Mouse (Mus musculus) retina, postnatal 1 day (tissue): ENCODE results near the gene Vav1.
A peak's percentile ranks its signal among the peaks of the same experiment; 100 is the strongest.
"Not testable (repeated sequence)": the region's sequence is repeated elsewhere in the genome, so short reads cannot be mapped to it uniquely, and the experiment has no call there.

Source experiments
- DNase-seq: peaks from one replicate; pipeline ENCODE4 v3.0.0-alpha.2; 2012

Vav1 gene

DNA sequence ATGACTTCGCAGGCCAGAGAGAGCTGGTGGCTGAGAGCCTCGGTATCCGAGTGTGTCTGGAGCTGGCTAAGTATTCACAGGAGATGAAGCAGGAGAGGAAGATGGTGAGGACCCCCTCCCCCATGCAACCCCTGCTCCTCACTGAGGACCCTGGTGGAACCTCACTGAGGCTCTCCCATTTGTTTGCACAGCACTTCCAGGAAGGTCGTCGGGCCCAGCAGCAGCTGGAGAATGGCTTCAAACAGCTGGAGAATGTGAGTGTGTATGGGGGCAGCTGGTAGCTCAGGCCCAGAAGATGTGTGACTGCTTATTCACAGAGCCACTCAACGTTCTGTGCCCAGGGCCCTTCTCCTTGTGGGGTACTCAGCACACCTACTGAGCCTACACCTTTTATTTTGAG is 25.6 kb upstream of the Vav1 start:
- no peak for DNase-seq

DNA sequence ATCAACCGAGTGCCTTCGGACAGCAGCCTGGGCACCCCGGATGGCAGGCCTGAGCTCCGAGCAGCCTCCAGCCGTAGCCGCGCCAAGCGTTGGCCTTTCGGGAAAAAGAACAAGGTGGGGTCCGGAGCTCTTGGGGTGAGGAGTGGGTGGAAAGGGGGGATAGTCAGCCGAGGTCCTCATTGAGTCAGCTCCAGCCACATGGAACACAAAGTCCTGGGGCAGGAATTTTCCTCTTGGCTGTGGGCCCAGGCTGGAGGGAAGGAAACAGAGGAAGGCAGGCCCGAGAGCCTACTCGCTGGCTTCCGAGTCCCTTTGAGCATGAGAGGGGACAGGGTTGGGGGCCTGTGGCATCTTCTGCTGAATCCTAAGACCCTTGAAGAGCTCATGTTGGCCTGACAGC is 23.5 kb upstream of the Vav1 start:
- no peak for DNase-seq

DNA sequence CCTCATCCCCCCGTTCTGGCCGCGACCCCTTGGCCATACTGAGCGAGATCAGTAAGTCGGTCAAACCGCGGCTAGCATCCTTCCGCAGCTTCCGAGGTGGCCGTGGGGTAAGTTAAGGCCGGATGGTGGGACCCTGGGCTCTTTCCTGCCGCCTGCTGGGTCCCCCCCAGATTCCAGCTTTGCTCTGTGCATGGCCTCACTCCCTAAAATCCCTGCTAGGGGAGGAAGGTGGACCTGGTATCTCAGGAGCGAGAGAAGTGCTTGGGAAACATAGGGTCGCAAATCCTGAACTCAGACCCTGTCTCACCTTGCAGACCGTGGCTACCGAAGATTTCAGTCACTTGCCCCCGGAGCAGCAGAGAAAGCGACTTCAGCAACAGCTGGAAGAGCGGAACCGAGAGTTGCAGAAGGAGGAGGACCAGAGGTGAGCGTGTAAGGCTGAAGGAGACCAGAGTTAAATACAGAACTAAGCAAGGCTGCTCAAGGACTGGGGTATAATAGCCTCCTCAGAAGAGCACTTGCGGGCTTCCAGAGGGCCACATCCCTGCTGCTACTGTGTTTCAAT is 21.9 kb upstream of the Vav1 start:
- DNase-seq = no peak

DNA sequence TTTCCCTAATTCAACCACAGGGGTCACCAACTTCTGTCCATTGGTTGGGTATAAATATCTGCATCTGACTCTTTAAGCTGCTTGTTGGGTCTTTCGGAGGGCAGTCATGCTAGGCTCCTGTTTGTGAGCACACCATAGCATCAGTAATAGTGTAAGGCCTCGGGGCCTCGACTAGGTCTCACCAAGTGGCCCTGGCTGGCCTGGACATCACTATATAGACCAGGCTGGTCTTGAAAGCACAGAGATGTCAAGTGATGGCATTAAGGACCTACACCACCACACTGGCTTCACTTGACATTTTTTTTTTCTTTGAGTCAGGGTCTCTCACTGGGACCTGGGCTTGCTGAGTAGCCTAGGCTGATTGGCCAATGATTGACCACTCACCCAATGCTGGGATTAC is 20.7 kb upstream of the Vav1 start:
- DNase-seq = no peak

DNA sequence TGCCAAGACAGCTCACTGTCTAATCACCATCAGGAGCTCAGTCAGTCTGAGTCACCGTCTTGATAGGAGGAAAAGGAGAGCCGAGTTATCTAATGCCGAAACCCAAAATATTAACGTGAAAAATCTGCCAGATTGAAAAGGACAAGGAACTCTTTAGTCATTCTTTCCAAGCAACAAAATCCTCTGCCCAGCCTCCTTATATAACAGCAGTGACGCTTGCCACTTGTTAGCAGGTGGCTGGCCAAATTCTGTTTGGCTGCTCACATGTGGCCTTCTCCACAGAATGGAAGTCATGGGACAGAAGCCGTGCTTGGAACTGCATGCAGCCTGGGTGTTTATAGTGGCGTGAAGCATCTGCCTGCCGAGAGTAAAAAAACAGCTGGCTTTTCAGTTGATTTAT is 19.2 kb upstream of the Vav1 start:
- DNase-seq = no peak

DNA sequence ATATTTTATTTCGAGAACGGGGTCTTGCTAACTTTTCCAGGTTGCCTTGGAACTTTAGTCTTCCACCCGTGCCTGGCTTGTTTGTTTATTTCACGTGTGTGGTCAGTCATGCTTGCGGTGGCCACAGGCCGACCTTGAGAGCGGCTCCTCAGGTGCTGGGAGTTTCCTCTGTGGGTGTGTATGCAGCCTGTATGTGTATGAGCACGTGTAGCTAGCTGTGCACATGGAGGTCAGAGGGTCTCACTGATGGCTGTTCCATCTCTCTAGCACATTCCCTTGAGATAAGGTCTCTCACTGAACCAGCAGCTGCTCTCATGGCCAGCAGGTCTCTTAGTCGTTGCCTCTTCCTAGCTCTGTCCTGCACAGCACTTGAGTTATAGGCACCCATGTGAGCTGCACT is 18.5 kb upstream of the Vav1 start:
- DNase-seq = no peak

DNA sequence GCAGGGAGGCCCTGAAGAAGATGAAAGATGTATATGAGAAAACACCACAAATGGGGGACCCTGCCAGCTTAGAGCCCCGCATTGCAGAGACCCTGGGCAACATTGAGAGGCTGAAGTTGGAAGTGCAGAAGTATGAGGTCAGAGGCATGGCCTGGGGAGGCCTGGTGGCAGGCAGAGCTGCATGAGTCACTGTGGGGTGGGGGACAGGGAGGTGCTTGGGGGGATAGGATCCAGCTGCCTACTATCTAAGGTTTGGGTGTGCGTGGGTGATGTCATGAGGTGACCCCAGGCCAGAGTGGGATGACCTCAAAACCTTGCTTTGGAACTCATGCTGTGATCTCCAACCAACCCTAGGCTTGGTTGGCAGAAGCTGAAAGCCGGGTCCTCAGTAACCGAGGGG is 17.6 kb upstream of the Vav1 start:
- no peak for DNase-seq

DNA sequence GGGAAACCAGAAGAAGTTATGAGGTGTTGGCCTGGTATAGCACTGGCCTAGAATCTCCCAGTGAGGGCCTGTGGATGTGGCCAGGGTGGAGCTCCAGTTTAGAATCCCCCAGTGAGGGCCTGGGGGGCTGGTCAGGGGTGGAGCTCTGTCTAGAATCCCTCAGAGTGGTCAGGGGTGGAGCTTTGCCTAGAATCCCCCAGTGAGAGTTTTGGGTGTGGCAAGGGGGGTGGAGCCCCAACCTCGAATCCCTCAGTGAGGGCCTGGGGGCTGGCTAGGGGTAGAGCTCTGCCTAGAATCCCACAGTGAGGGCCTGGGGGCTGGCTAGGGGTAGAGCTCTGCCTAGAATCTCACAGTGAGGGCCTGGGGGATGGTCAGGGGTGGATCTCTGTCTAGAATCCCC is 17.1 kb upstream of the Vav1 start:
- no peak for DNase-seq

DNA sequence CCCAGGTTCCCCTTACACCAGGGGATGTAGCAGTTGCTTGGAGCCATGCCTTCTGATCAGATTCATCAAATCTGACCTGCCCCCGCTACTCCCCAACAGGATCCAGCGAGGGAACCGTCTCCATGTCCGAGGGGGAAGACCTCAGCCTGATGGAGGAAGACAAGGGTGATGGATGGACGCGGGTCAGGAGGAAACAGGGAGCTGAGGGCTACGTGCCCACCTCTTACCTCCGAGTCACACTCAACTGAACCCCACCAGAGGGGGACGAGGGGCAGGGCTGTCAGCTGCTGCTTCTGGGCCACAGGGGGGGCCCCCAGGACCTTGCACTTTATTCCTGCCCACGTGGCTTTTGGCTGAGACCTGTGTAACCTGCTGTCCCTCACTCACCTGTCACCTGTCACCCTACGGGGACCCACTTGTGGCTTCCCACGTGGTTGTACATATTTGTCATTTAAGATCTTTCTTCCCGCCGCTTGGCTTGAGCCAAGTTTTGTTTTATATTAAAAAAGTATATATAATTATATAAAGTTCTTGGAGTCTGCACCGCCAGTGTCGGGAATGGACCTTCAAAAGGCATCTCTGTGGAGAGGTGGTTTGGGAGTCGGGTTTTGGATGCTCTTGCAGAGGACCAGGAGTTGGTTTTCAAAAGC is 15.9 kb upstream of the Vav1 start:
- no peak for DNase-seq

DNA sequence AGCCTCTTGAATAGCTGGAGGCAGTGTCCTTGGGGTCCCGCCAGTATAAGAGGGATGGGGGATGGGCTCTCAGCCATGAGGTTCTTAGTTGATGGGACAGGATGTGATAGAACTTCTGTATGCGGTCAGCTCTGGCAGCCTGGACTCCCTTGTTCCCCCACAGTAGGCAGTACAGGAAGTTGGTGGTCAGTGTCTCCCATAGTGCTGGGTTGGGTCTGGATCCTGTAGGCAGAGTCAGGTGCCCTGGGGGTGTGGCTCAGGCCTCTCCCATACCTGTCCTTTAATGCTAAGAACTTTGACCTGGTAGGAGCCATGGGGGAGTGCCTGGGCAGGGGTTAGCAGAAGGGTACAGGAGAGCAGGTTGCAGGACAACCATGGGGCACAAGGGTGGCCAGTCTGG is 14.7 kb upstream of the Vav1 start:
- no peak for DNase-seq

DNA sequence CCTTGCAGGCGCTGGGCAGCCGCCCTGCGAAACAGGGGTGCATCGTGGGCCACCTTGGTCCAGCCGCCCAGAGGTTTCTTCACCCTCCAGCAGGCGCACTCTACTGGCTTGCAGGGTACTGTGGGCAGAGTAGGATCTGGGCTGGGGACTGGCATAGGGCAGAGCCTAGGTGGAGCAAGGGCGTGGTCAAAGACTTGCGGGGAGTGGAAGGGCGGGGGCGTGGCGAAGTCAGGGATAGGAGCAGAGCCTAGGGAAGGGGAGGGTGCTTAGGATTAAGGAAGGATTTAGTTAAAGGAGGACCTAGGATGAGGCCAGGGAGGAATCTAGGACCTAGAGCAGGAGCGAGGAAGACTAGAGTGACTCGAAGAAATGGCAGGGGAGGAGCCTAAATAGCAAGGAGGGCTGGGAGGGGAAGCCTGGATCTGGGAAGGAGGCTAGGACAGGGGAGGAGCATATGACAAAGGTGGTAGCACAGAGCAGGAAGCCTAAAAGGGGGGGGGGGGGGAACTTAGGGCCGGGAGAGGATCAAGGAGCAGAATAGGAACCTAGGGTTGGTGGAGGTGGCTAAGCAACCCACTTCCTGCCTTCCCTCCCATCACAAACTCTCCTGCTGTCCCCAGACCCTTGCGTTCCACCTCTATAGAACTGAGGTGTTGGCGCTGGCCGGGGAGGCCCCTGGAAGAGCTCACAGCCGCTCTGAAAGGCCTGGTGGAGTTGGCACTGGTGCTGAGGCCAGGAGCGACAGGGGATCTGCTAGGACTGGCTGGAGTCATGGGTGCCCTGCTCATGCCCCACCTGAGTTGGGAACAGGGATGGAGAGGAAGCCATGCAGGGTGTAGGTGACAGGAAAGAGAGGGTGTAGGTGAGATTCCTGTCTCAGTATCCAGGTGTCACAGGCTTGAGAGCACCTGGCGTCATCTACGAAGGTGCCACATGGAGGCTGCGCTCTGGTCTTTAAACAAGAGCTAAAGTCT is 13.6 kb upstream of the Vav1 start:
- DNase-seq = peak; percentile 47

DNA sequence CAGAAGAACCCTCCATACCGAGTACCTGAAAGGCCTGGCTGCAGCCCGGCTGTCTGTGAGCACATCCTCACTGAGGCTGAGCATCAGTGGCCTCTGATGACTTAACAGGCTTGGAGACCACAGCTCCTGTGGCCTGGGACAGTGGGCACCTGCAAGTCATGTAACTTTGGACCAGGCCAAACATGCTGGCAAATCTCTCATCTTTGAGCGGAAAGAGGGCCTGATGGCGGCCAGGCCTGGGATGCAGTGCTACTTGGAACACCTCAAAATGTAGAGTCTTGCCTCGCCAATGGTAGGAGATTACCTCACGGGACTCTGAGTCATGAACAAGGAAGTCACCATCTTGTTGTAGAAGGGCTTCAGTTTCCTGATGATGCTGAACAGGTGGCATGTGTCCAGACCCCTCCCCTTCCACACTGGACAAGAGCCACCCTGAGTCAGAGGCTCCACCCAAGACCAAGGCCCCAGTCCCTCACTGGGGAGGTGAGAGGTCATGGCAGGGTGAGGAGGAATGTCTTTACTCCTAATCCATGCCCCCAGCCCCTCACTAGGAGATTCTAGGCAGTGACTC is 11.3 kb upstream of the Vav1 start:
- DNase-seq = no peak

DNA sequence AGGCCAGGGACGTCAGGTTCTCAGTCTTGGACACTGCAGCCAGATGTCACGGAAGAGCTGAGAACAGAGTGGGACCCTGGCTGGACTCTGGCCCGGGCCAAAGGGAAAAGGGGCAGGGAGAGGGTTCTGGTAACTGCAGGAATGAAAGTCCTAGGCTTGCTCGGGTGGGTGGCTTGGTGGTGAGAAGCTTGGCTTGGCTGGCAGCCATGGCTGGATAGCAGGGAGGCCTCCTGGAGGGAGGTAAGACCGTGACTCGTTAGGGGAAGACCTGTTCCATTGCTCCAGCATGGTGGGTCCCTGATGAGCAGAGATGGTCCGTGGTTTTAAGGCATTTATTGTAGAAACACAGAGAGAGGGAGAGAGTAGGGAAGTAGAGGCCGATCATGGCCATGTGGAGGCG is 7.6 kb upstream of the Vav1 start:
- DNase-seq = no peak

DNA sequence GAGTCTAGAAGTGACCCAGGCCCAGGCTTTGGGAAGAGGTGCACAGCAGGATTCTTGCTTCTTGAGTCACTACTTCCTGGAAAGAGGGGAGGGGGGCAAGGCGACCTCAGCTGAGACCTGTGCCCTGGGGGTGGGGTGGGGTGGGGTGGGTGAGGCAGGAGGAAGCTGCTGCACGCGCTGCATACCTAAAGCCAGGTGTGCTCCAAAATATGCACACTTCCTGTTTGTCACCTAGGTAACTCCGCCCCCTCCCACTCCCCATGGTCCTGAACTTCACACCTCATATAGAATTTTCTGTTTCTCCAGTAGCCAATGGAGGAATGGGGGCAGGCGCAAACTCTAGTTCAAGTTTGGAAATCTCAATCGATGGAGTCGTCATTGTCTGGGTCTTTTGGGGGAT is 5.1 kb upstream of the Vav1 start:
- DNase-seq = no peak

DNA sequence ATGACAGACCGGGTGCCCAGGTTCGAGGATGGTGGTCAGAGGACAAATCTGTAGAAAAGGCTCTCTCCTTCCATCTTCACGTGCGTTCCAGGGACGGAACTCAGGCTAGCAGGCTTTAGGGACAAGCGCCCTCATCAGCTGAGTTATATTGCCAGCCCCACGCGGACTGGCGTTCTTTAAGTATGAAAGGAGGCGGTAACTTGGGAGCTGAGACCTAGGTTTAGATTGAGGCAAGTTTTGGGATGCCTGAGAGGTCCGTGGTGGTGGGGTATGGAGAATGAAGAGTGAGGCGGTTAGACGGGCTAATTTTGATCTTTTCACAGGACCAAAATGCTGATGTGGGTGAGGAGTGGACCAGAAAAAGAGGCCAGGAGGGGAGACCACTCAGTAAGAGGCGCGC is 4.2 kb upstream of the Vav1 start:
- peak; percentile 6 for DNase-seq

DNA sequence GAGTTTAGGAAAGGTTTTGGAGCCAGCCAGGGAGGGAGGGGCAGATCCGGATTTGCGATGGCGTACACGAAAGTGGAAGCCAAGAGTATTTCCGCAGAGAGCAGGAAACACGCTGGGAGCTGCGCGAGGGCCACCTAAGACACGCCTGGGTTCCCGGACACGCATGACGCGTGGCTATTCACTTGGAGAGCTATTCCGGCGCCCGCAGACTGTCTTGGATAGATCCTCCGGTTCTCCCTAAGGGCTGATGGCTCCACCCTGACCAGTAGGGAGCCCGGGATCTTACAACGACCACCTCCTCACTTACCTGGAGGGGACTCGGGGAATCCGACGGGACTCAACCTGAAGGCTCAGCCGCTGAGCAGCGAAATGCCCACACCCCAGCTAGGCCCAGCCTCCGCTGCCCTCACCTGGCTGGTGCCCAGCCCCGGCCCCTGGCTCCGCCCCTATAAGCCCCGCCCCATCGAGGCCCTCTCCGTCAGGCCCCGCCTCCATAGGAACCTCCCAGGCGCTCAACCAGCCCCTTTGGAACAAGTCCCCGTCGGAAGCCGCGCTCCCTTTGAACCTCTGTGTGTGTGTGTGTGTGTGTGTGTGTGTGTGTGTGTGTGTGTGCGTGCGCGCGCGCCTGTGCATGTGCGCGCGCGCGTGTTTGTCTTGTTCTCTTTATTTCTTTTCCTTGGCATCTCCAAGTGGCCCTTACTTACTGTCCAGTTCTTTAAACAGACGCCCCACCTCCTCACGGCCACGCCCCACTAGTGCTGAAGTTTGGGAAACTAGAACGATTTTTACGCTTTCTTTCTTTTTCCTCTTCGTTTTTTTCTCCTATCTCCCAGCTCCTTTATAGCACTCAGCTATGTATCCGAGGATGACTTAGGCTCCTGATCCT is 3.5 kb upstream of the Vav1 start:
- DNase-seq = peak; percentile 81

DNA sequence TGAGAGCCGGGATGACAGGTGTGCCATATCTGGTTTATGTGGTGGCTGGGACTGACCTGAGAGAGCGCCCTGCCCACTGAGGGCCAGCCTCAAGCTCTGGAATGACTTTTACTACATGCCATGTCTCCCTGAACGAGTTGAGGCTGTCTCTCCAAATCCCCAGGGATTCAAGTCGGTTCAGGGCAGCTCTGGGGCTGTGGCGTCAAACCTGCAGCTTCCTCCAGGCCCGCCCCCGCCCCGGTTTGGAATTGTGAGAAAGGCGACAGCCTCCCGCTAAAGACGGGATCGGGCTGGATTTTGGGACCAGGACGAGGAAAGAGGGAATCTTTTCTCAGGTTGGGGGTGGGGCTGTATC is 2.9 kb upstream of the Vav1 start:
- peak; percentile 24 for DNase-seq

DNA sequence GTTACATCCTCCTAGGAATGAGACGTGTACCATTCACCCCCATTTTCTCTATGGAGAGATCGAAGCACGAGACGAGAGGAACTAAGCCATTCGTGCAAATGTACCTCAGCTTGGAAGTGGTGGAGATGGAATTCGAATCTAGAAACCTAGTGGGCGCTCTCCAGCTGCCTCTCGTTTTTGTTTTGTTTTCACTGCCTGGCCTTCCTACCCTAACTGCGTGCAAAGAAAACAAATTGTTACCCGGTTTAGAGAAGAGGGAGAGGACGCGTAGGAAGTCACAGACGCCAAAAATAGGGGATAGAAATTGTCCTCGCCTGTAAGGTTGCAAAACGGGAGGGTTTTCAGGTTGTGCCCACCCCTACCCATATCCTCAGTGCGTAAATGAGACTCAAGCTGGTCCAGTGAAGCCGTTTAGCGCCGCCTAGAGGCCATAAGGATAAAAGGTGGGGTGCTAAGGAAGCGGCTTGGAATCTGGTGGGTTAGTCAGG is 2.2 kb upstream of the Vav1 start:
- peak; percentile 90 for DNase-seq

DNA sequence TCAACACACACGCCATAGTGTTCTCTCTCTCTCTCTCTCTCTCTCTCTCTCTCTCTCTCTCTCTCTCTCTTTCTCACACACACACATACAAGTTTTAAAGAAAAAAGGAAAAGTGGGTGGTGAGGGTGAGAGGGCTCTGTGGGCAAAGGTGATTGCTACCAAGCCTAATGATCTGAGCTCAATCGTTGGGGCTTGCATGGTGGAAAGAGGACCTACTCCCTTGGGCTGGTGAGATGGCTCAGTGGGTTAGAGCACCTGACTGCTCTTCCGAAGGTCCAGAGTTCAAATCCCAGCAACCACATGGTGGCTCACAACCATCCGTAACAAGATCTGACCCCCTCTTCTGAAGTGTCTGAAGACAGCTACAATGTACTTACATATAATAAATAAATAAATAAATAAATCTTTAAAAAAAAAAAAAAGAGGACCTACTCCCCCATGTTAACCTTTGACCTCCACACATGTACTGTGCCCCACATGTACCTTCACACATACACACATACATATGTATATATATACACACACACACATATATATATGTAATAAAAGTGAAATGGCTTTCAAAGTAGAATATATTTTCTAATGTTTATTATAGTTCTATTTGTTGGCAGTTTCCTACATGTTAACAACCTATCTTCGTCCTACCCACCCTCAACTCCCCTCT is 1.2 kb upstream of the Vav1 start:
- DNase-seq = not testable (repeated sequence)

DNA sequence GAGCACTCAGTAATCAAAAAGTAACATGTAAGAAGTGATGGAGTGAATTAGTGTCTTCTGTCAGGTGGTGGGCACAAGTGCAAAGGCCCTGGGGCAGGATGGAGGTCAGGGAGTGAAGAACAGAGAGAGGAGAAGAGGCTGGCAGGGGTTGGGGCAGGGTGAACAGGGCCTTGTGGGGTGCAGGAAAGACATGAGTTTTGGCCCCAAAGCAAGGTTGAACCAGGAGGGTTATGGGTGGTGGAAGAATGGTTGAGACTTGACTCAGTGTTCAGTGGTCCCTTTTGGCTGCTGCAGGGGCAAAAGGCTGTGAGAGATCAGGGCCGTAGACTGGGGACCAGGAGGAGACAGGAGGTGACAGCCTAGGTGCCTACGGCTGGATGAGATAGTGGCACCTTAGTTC is 363 bp upstream of the Vav1 start:
- DNase-seq = no peak

DNA sequence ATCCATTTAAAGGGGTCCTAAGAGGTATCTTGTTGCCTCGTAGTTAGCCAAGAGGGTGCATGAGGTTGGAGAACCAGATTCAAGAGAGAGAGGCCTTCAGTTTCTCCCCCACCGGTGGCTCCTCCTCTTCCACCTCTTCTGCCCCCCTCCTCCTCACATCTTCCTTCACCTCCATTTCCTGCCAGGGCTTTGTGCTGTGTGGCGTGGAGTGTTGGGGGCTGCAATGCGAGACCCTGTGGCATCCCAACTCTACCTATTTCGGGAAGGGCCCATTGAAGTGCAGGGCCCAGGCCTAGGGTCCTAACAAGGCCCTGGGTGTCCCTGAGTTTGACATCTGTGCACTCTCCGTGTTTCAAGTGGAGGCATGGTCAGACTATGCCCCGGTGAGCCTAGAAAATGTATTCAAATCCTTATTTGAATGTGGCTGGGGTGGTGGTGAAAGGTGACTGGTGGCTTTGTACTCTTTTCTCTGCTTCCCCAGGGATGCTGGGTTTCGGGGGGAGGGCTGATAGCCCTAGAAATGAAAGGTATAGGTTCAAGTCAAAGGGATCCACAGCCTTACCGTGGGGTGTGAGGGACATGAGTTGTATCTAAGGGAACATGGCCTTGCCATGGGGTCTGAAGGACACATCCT is 808 bp downstream of the Vav1 start:
- DNase-seq = no peak

DNA sequence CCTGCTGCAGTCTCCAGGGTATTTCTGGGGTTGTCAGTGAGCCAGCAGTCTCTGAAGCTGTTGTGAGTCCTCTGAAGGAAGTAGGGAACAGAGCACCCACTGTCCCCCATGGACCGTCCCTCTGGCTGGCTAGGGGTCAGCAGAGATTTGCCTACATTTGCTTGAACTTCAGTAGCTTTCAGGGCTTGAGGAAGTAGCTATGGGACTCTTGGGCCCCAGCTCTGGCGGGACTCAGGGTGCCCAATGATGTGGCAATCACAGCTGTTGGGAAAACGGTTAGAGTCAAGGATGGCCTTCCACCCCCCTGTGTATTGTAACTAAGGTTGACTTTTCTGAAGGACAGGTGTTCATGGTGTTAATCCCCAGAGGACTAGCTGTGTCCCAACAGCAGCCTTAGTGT is 1.5 kb downstream of the Vav1 start:
- DNase-seq = no peak
